Mouse (Mus musculus) erythroblast, embryonic 14.5 days (primary cell): Measurements from ENCODE around the gene Ltb.

Experiments
- GATA1 ChIP-seq: IDR thresholded peaks from 2 replicates; pipeline ENCODE4 v1.6.1; 2012; ENCODE audit warnings: low read length, inconsistent platforms, mixed read lengths
- TAL1 ChIP-seq: IDR thresholded peaks from 3 replicates; pipeline ENCODE4 v1.6.1; 2012; ENCODE audit warnings: low read length, inconsistent platforms, mixed read lengths

DNA sequence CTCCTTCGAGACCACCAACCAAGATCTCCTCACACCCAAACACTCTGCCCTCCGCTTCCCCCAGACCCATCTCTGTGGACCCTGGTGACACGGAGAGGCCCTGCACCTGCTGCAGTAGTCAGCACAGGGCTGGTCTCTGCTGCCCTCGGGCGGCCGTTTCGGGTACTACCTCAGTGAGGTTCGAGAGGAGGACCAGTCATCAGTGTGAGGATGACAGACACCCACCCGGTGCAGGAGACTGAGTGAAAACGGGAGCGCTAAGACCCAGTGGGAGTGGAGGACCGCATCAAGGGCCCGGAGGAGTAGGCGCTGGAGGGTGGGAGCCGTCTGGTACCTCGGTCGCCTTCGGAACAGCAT is 42.1 kb downstream of the Ltb start:
- TF ChIP-seq TAL1, result no peak
- TF ChIP-seq GATA1, result no peak
